10 mouse cellular contexts compared by ENCODE assay signal in genomic region chr11:64168626-64169025, GRCm38 (mm10).
DNase-seq lines count a peak whose midpoint lies in the region; TF ChIP-seq lines count a peak whose summit lies in the region.
"Had no signal": no experiment of that assay in that cellular context is flagged by ENCODE, and none has a peak within 500 bp of the region (broad histone marks: within the 10 kb centered on the region; RNA-seq: fewer than 3 reads in every experiment).

No protein-coding gene starts in this region.

- TF ChIP-seq CTCF in layer of hippocampus, adult 2 months (conservative IDR thresholded peaks at IDR 0.05): no peak

- intact Hi-C loops in left cerebral cortex, postnatal 14 days (cut with DNase I): no loop called here
- intact Hi-C loops in heart, postnatal 36 days (cut with DNase I): no loop called here

- H3K4me3 ChIP-seq in layer of hippocampus, adult 2 months: no peak overlapping the region
- H3K4me3 ChIP-seq: limb, embryonic 12.5 days had no signal

- H3K27ac ChIP-seq in layer of hippocampus, adult 2 months: no peak overlapping the region
- H3K27ac ChIP-seq: limb, embryonic 12.5 days had no signal

- DNase-seq in left cerebral cortex, postnatal 14 days (ENCODE audit: low spot score in 2 of 2): peak; percentile 33 to 46
- no peak for DNase-seq in left cerebral cortex, adult 9 months (ENCODE audit: low spot score in 2 of 2)
- DNase-seq in Muller cell, postnatal 12 days (ENCODE audit: inconsistent ontology term): peak; percentile 49
- peak; percentile 48 to 59 for DNase-seq in adrenal gland, adult 18-20 months (ENCODE audit: low spot score in 2 of 2)
- peak; percentile 5 to 16 for DNase-seq in layer of hippocampus, adult 2 months (ENCODE audit: low spot score in 2 of 2)
- DNase-seq in heart, postnatal 36 days: no peak
- no peak for DNase-seq in spleen, adult 18-20 months
- no peak for DNase-seq in B cell, adult 2 months
- DNase-seq: heart, adult 11 months had no signal

Comparison
In these comparisons a context has a peak if more than half of its experiments do, and no peak if none do; other contexts are left out.
1. DNase-seq: peak in left cerebral cortex, postnatal 14 days (2 of 2), Muller cell, postnatal 12 days (single experiment), adrenal gland, adult 18-20 months (2 of 2) and layer of hippocampus, adult 2 months (2 of 2); none in left cerebral cortex, adult 9 months (0 of 2), heart, postnatal 36 days (0 of 2), spleen, adult 18-20 months (0 of 2) and B cell, adult 2 months (0 of 2).